Mouse (Mus musculus) liver, embryonic 11.5 days (tissue): ENCODE results near the gene Krt8. TPM values are rescaled to one million over a fixed set of nuclear protein-coding genes. Genes with fewer than 3 reads are reported as not detected.

Source experiments
- polyA plus RNA-seq: library from polyadenylated mRNA; unstranded; fragments of >200 nt; fragmentation: Nextera tagmentation; extraction: Ambion mirVana; gene quantifications from 2 replicates; pipeline ENCODE4 v1.2.1, GENCODE M21; 2014

Gene Krt8
- polyA plus RNA-seq, 1 experiment from 2014 or later = 103 TPM

Other genes with a start within 250 kb of the Krt8 start
- gene Krt72, start 218.0 kb downstream of the Krt8 start, polyA plus RNA-seq = not detected in 2 replicates
- gene Krt73, start 202.1 kb downstream of the Krt8 start, polyA plus RNA-seq = not detected in 2 replicates
- not detected in 2 replicates for gene Krt2, start 186.3 kb downstream of the Krt8 start, polyA plus RNA-seq
- gene Krt1, start 153.7 kb downstream of the Krt8 start, polyA plus RNA-seq = 0.43 and 0.48 TPM in 2 replicates
- gene Krt77, start 134.8 kb downstream of the Krt8 start, polyA plus RNA-seq = not detected in 2 replicates
- not detected in 2 replicates for gene Krt76, start 111.6 kb downstream of the Krt8 start, polyA plus RNA-seq
- not detected in 2 replicates for gene Krt4, start 79.7 kb downstream of the Krt8 start, polyA plus RNA-seq
- gene Krt79, start 64.2 kb downstream of the Krt8 start, polyA plus RNA-seq = 0.08 TPM in 1 of 2 replicates, not detected in the other
- gene Krt78, start 50.2 kb downstream of the Krt8 start, polyA plus RNA-seq = not detected in 2 replicates
- gene Krt18, start 23.7 kb upstream of the Krt8 start, polyA plus RNA-seq = 110 and 113 TPM in 2 replicates
- gene Eif4b, start 69.3 kb upstream of the Krt8 start, polyA plus RNA-seq = 154 and 162 TPM in 2 replicates
- gene Tns2, start 95.9 kb upstream of the Krt8 start, polyA plus RNA-seq = 13.2 and 17.8 TPM in 2 replicates
- gene Spryd3, start 131.8 kb upstream of the Krt8 start, polyA plus RNA-seq = 15.1 and 18.7 TPM in 2 replicates
- gene Igfbp6, start 139.9 kb upstream of the Krt8 start, polyA plus RNA-seq = 0.77 and 1.1 TPM in 2 replicates
- 31.4 and 36.2 TPM in 2 replicates for gene Soat2, start 146.0 kb upstream of the Krt8 start, polyA plus RNA-seq
- gene Zfp740, start 198.8 kb upstream of the Krt8 start, polyA plus RNA-seq = 38.1 and 38.3 TPM in 2 replicates
- gene Csad, start 200.2 kb upstream of the Krt8 start, polyA plus RNA-seq = 33.3 and 35.1 TPM in 2 replicates
- gene Itgb7, start 227.5 kb upstream of the Krt8 start, polyA plus RNA-seq = 3.9 and 4.1 TPM in 2 replicates